In the genomic region with DNA sequence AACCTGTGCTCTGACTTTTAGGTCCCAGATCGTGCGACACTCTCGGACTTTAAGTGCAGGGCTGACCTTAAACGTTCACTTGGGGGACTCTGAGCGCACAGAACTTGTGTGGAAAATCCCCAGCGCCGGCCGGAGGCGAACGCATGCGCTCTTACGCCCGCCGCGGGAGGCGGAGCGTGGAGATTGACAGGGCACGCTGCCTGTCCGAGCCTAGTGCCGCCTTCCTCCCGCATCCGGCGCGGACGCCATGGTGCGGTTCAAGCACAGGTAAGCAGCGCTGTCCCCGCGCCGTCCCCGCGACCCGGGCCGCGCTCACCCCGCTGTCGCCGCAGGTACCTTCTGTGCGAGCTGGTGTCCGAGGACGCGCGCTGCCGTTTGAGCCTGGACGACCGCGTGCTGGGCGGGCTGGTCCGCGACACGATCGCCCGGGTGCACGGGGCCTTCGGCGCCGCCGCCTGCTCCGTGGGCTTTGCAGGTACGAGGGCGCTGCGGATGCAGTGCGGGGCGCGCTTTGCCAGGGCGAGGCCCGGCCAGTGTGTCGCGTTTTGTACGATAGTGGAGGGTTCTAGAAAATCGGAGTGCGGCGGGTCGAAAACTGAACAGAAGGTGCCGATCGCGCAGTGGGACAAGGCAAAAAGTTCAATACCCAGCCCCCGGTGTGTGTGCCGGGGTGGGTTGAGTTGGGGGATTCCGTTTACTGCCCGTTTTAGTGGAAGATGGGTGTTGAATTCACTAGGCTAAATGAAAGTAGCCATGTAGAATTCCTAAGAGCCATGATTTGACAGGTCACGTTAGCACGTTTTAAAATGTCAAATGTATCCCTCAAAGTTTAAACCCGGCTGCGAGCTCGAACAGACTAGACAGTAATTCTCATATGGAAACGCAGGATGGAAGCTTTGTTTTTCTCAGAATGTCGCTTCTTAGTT, we compare ENCODE assay signal across 7 mouse cellular contexts. TPM values are rescaled to one million over a fixed set of nuclear protein-coding genes. Genes with fewer than 3 reads are reported as not detected.
DNase-seq lines count a peak whose midpoint lies in the region; ATAC-seq and TF ChIP-seq lines count a peak whose summit lies in the region.

No protein-coding gene starts in this region.

- peak overlapping the region; percentile 84 for H3K4me3 ChIP-seq in embryonic facial prominence, embryonic 11.5 days (ENCODE audit: low read depth, low read length)
- peak overlapping the region; percentile 97 for H3K4me3 ChIP-seq in kidney, adult 2 months (ENCODE audit: insufficient read depth, low read depth, low read length)
- peak overlapping the region; percentile 92 for H3K4me3 ChIP-seq in limb, embryonic 12.5 days (replicated peaks)
- peak overlapping the region; percentile 74 for H3K4me3 ChIP-seq in midbrain, embryonic 15.5 days
- peak overlapping the region; percentile 86 for H3K4me3 ChIP-seq in spleen, adult 2 months (ENCODE audit: extremely low read depth, insufficient read depth, insufficient read length)

- H3K27me3 ChIP-seq in embryonic facial prominence, embryonic 11.5 days (ENCODE audit: control insufficient read depth, insufficient read depth, low read length) = peaks cover 3% of the 10 kb centered on the region; the same call in 1 of the 2 replicates
- no peaks in the 10 kb centered on the region for H3K27me3 ChIP-seq in kidney, adult 2 months (replicated peaks; ENCODE audit: control insufficient read depth, insufficient read depth, low read length)
- H3K27me3 ChIP-seq in limb, embryonic 12.5 days = peaks cover 12% of the 10 kb centered on the region
- peaks cover 12% of the 10 kb centered on the region for H3K27me3 ChIP-seq in midbrain, embryonic 15.5 days (replicated peaks)
- H3K27me3 ChIP-seq in spleen, adult 2 months (ENCODE audit: control insufficient read depth, insufficient read depth, low read length) = peaks cover 5% of the 10 kb centered on the region

- DNase-seq in adrenal gland, postnatal 14 days = peak; percentile 96
- DNase-seq in embryonic facial prominence, embryonic 11.5 days (ENCODE audit: low spot score) = peak; percentile 94
- DNase-seq in heart, adult 18-20 months = peak; percentile 95 to 96
- DNase-seq in kidney, adult 2 months = peak; percentile 97
- DNase-seq in spleen, adult 2 months (ENCODE audit: low read depth in 1 of 2, low spot score in 2 of 2) = peak; percentile 78 to 95

- peak overlapping the region; percentile 71 for H3K9ac ChIP-seq in embryonic facial prominence, embryonic 11.5 days (replicated peaks; ENCODE audit: low read length)
- H3K9ac ChIP-seq in limb, embryonic 12.5 days (replicated peaks) = peak overlapping the region; percentile 75
- H3K9ac ChIP-seq in midbrain, embryonic 15.5 days = peak overlapping the region; percentile 73

- H3K9me3 ChIP-seq in embryonic facial prominence, embryonic 11.5 days (replicated peaks; ENCODE audit: control insufficient read depth, low read length) = no peaks in the 10 kb centered on the region
- no peaks in the 10 kb centered on the region for H3K9me3 ChIP-seq in limb, embryonic 12.5 days
- no peaks in the 10 kb centered on the region for H3K9me3 ChIP-seq in midbrain, embryonic 15.5 days

- H3K4me1 ChIP-seq in embryonic facial prominence, embryonic 11.5 days (ENCODE audit: control insufficient read depth, insufficient read depth, low read length) = no peaks in the 10 kb centered on the region; the same call in 1 of the 2 replicates
- H3K4me1 ChIP-seq in kidney, adult 2 months (ENCODE audit: control insufficient read depth, insufficient read depth, low read length) = no peaks in the 10 kb centered on the region; the same call in 1 of the 2 replicates
- H3K4me1 ChIP-seq in limb, embryonic 12.5 days (replicated peaks) = peaks cover 20% of the 10 kb centered on the region
- H3K4me1 ChIP-seq in midbrain, embryonic 15.5 days = peaks cover 22% of the 10 kb centered on the region
- H3K4me1 ChIP-seq in spleen, adult 2 months (ENCODE audit: control insufficient read depth, insufficient read depth, insufficient read length) = peaks cover 10% of the 10 kb centered on the region

- peak; percentile 78 for TF ChIP-seq POLR2A in kidney, adult 2 months (IDR thresholded peaks at IDR 0.05; ENCODE audit: low read depth, low read length)
- TF ChIP-seq POLR2A in spleen, adult 2 months (IDR thresholded peaks at IDR 0.05; ENCODE audit: low read depth, low read length) = peak; percentile 69

- H3K27ac ChIP-seq in embryonic facial prominence, embryonic 11.5 days (replicated peaks; ENCODE audit: low read depth, low read length) = no peak overlapping the region
- peak overlapping the region; percentile 95 for H3K27ac ChIP-seq in kidney, adult 2 months (ENCODE audit: insufficient read depth, low read depth, low read length)
- H3K27ac ChIP-seq in limb, embryonic 12.5 days = peak overlapping the region; percentile 68
- H3K27ac ChIP-seq in midbrain, embryonic 15.5 days = peak overlapping the region; percentile 73
- peak overlapping the region; percentile 65 for H3K27ac ChIP-seq in spleen, adult 2 months (ENCODE audit: insufficient read depth, low read length)

- under 1% methylated on average over 88 of the region's 88 CpGs for WGBS in embryonic facial prominence, embryonic 11.5 days
- WGBS in kidney, adult 2 months = under 1% methylated on average over 88 of the region's 88 CpGs
- WGBS in limb, embryonic 12.5 days = under 1% methylated on average over 88 of the region's 88 CpGs
- WGBS in midbrain, embryonic 15.5 days = under 1% methylated on average over 88 of the region's 88 CpGs
- 1% methylated on average over 88 of the region's 88 CpGs for WGBS in spleen, adult 2 months

- peak; percentile 68 for ATAC-seq in embryonic facial prominence, embryonic 11.5 days (replicated peaks; ENCODE audit: insufficient number of reproducible peaks, low FRiP score, low TSS enrichment, low read depth)
- ATAC-seq in limb, embryonic 12.5 days (ENCODE audit: insufficient number of reproducible peaks, insufficient read depth, low FRiP score, low TSS enrichment, low read depth) = peak; percentile 63
- peak; percentile 86 for ATAC-seq in midbrain, embryonic 15.5 days (replicated peaks)

- H3K36me3 ChIP-seq in embryonic facial prominence, embryonic 11.5 days (replicated peaks; ENCODE audit: control insufficient read depth, insufficient read depth, low read depth, low read length) = peaks cover 11% of the 10 kb centered on the region
- no peaks in the 10 kb centered on the region; the same call in none of the 2 replicates for H3K36me3 ChIP-seq in kidney, adult 2 months (ENCODE audit: control insufficient read depth, insufficient read depth, low read length)
- peaks cover 35% of the 10 kb centered on the region for H3K36me3 ChIP-seq in limb, embryonic 12.5 days
- peaks cover 29% of the 10 kb centered on the region for H3K36me3 ChIP-seq in midbrain, embryonic 15.5 days (replicated peaks)
- peaks cover 23% of the 10 kb centered on the region for H3K36me3 ChIP-seq in spleen, adult 2 months (ENCODE audit: control insufficient read depth, insufficient read depth, low read length)

- TF ChIP-seq CTCF in kidney, adult 2 months (conservative IDR thresholded peaks at IDR 0.05; ENCODE audit: insufficient read depth, insufficient read length, low read depth, low read length) = no peak
- no peak for TF ChIP-seq CTCF in spleen, adult 2 months (IDR thresholded peaks at IDR 0.05; ENCODE audit: extremely low read depth, insufficient read depth, insufficient read length, insufficient replicate concordance)

- H3K4me2 ChIP-seq in embryonic facial prominence, embryonic 11.5 days (ENCODE audit: low read depth, low read length) = peak overlapping the region; percentile 82
- H3K4me2 ChIP-seq in limb, embryonic 12.5 days = peak overlapping the region; percentile 78
- peak overlapping the region; percentile 63 for H3K4me2 ChIP-seq in midbrain, embryonic 15.5 days

RNA-seq across cellular contexts. Expression of a gene that starts 2.4 kb away (rescaled TPM):
- total RNA-seq in adrenal gland, postnatal 14 days (2021) = 92.6 and 92.9 TPM in 2 replicates
- polyA plus RNA-seq in embryonic facial prominence, embryonic 11.5 days (2014; fragmentation: Nextera tagmentation; extraction: Ambion mirVana) = 101 and 108 TPM in 2 replicates
- total RNA-seq in heart, adult 18-20 months (2021) = 10 to 100 TPM; 35.6 to 37.4 TPM
- polyA plus RNA-seq in kidney, adult 2 months (2012; rRNA removed) = 132 and 160 TPM in 2 replicates
- 93.9 and 104 TPM in 2 replicates for polyA plus RNA-seq in limb, embryonic 12.5 days (2016; fragmentation: Nextera tagmentation; extraction: Ambion mirVana)
- polyA plus RNA-seq in midbrain, embryonic 15.5 days (2015; fragmentation: Nextera tagmentation; extraction: Ambion mirVana) = 93.6 and 94.4 TPM in 2 replicates
- polyA plus RNA-seq in spleen, adult 2 months (2012; rRNA removed) = 55.6 and 85.5 TPM in 2 replicates

RNA-seq across cellular contexts. Expression of a gene that starts 34.6 kb away (rescaled TPM):
- total RNA-seq in adrenal gland, postnatal 14 days (2021) = 259 and 262 TPM in 2 replicates
- 75.0 and 80.1 TPM in 2 replicates for polyA plus RNA-seq in embryonic facial prominence, embryonic 11.5 days (2014; fragmentation: Nextera tagmentation; extraction: Ambion mirVana)
- 100 to 1,000 TPM; 373 to 434 TPM for total RNA-seq in heart, adult 18-20 months (2021)
- 129 and 144 TPM in 2 replicates for polyA plus RNA-seq in kidney, adult 2 months (2012; rRNA removed)
- polyA plus RNA-seq in limb, embryonic 12.5 days (2016; fragmentation: Nextera tagmentation; extraction: Ambion mirVana) = 174 and 184 TPM in 2 replicates
- polyA plus RNA-seq in midbrain, embryonic 15.5 days (2015; fragmentation: Nextera tagmentation; extraction: Ambion mirVana) = 202 and 219 TPM in 2 replicates
- 124 and 125 TPM in 2 replicates for polyA plus RNA-seq in spleen, adult 2 months (2012; rRNA removed)

RNA-seq across cellular contexts. Expression of a gene that starts 41.4 kb away (rescaled TPM):
- total RNA-seq in adrenal gland, postnatal 14 days (2021) = 80.4 and 83.1 TPM in 2 replicates
- polyA plus RNA-seq in embryonic facial prominence, embryonic 11.5 days (2014; fragmentation: Nextera tagmentation; extraction: Ambion mirVana) = 51.7 and 52.2 TPM in 2 replicates
- 100 to 1,000 TPM; 150 to 174 TPM for total RNA-seq in heart, adult 18-20 months (2021)
- 19.5 and 25.1 TPM in 2 replicates for polyA plus RNA-seq in kidney, adult 2 months (2012; rRNA removed)
- 39.0 and 44.0 TPM in 2 replicates for polyA plus RNA-seq in limb, embryonic 12.5 days (2016; fragmentation: Nextera tagmentation; extraction: Ambion mirVana)
- polyA plus RNA-seq in midbrain, embryonic 15.5 days (2015; fragmentation: Nextera tagmentation; extraction: Ambion mirVana) = 57.0 and 57.2 TPM in 2 replicates
- 6.3 and 6.6 TPM in 2 replicates for polyA plus RNA-seq in spleen, adult 2 months (2012; rRNA removed)

RNA-seq across cellular contexts. Expression of a gene that starts 43.9 kb away (rescaled TPM):
- total RNA-seq in adrenal gland, postnatal 14 days (2021) = 9.9 and 11.1 TPM in 2 replicates
- 2.4 and 2.7 TPM in 2 replicates for polyA plus RNA-seq in embryonic facial prominence, embryonic 11.5 days (2014; fragmentation: Nextera tagmentation; extraction: Ambion mirVana)
- total RNA-seq in heart, adult 18-20 months (2021) = 1 to 10 TPM; 1.8 to 2.0 TPM
- 1.7 and 2.6 TPM in 2 replicates for polyA plus RNA-seq in kidney, adult 2 months (2012; rRNA removed)
- polyA plus RNA-seq in limb, embryonic 12.5 days (2016; fragmentation: Nextera tagmentation; extraction: Ambion mirVana) = 1.1 and 1.3 TPM in 2 replicates
- polyA plus RNA-seq in midbrain, embryonic 15.5 days (2015; fragmentation: Nextera tagmentation; extraction: Ambion mirVana) = 5.2 and 6.0 TPM in 2 replicates
- 0.72 and 1.5 TPM in 2 replicates for polyA plus RNA-seq in spleen, adult 2 months (2012; rRNA removed)
